Mouse (Mus musculus) ES-Bruce4 (cell line): Measurements from ENCODE around the gene Dspp.

Source experiments
- CTCF ChIP-seq: IDR thresholded peaks from one replicate; pipeline ENCODE4 v1.8.1; 2011; ENCODE audit warnings: low read depth, low read length
- POLR2A ChIP-seq: IDR thresholded peaks from one replicate; pipeline ENCODE4 v1.8.1; 2011; ENCODE audit warnings: low read length; ENCODE audit not compliant: insufficient read depth

DNA sequence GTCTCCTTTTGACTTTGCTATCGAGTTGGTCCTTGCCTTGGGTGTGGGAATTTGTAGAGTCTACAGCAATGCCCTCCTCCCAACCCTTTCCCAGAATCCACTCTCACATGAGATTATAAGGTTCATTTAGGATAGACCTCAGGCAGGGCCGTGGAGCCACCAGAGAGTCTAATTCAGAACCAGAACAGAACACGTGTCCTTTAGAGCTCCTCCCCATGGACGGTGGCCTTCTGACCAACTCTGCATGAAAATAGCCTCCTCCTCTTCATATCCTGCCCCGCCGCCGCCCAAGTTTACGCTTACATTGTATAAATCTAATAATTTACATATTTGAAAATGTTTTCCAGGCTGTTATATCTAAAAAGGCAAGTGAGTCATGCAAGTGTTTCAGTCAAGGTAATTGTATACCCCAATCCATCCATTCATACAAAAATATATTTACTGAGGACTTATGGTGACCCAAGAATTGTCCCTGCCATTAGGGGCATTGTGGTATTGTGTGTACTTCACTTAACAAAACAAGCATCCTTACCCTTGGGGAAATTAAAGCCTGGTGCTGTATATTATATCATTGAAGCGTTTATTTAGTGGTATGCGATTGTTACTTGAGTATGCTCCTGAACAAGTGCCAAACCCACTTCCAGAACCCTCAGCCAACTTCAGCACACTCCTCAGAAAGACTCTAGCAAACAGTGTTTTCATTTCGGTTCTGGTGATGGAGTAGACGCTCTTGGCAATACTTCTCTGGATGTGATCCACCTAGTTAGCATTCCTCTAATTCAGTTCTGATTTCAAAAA is 30.8 kb downstream of the Dspp start:
- TF ChIP-seq CTCF = no peak
- TF ChIP-seq POLR2A = no peak
